Mouse (Mus musculus) T-helper 1 cell (primary cell): ENCODE measurements around the gene Irf2.
"Not testable (repeated sequence)": the region's sequence is repeated elsewhere in the genome, so short reads cannot be mapped to it uniquely, and the experiment has no call there.

ENCODE experiments used
- in situ Hi-C: fragments of 300-600 bp; cut with MboI, MseI; formaldehyde crosslinking; loops from one replicate; pipeline ENCODE4 v1.15.1; 2025; ENCODE audit warnings: high pct_unique_total_duplicates

Irf2 gene

DNA sequence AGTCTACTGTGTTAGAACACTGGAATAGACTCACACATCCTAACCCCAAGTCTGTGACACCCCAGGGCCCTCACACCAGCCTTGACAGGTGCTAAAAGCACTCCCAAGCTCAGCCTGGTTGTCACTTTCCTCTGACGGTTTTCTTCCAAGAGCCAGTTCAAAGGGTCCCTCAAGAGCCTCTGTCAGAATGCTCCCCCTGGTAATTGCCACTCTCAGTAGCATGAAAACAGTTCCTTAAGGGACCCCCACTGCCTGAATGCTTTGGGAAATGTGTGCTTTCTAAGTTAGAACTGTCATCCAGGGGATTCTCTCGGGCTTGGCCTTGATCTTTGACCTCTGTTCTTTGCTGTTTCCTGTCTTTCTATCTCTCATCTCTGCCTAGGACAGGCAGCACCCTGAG lies 17.0 kb upstream of the Irf2 start:
- in situ Hi-C loops = no loop called here

DNA sequence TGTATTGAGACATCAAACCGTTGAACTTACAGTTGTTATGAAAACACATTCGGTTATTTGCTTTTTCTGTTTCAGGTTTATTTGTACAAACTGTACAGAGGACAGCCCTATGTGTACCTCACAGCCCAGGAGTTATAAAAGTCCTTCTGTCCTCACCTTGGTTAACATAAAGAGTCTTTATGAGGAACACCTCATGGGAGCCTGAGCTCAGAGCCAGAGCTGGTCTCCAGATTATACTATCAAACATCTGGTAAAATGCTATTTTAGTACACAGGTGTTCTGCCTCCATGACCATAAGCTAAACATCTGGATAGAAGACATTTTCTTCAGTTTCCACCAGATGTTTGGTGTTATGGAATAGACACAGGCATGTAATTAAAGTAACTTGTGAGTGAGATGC lies 13.1 kb upstream of the Irf2 start:
- in situ Hi-C loops = no loop called here

DNA sequence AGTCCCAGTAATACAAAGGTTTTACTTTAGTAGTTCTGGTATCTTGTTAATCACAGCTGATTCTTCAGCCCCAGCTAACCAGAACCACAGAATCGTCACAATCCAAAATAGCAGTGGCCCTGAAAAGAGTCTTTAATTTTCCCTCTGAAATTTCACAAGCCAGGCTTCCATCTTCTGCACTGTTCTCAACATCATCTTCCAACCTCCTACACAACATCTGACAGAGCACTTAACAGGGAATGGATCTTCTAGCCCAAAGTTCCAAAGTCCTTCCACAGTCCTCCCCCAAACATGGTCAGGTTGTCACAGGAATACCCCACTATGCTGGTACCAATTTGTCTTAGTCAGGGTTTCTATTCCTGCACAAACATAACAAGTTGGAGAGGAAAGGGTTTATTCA lies 9.9 kb upstream of the Irf2 start:
- in situ Hi-C loops = not testable (repeated sequence)

DNA sequence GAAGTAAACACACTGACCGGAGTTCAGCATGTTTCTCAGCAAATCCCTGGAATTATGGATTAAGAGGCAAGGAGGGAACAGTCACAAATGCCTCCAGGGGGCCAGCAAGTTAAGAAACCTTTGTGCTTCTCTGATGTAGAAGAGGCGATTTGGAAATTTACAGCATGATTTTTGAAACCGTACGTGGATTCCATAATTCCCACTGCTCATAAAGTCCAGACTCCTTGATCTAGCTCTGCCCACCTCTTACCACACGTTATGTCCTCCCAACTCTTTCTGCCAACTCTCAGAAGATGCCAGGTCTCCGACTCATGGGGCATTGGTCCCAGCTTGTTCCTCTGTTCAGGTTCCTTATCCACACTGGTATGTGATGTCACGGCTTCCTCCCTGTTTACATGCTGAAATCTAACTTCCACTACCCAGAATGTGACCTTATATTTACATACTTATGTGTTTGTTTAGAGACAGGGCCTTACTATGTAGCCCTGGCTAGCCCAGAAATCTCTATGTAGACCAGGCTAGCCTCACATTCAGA lies 7.1 kb upstream of the Irf2 start:
- in situ Hi-C loops = no loop called here

DNA sequence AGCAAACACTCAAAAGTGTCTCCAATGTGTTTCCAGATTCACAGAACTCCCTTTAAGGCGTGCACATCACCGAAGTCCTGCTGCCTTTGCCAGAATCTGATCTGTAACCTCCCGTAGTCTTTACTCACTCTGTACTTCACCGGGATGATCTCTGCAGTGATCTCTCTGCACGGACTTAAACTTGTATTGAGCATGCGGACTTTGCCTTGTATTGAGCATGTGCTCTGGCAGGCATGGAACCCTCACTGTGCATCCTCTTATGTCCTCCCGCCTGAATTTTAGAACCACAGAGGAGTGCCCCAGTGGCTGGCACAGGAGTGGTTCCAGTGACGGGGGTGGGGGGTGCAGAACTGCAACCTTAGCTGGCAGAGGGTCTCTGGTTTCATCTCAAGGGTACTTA lies 5.9 kb upstream of the Irf2 start:
- in situ Hi-C loops = no loop called here

DNA sequence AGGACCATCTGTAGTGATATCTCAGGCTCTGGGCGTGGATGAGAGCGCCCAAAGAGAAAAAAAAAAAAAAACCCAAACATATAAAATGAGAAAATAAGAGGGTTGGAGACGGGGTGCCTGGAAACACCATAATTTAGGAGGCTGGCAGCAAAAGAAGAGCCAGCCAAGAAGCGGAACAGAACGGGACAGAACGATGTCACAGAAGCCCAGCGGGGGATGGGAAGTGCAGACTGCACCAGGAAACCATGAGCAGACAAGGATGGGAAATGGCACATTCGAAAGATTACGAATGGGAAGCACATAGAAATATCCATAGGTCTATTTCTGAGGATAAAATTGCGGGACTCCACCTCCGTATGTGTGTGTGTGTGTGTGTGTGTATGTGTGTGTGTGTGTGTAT lies 4.0 kb upstream of the Irf2 start:
- in situ Hi-C loops = loop anchor here (5.0 kb wide), 1 partner anchor 207 kb away; no protein-coding TSS in a partner anchor

DNA sequence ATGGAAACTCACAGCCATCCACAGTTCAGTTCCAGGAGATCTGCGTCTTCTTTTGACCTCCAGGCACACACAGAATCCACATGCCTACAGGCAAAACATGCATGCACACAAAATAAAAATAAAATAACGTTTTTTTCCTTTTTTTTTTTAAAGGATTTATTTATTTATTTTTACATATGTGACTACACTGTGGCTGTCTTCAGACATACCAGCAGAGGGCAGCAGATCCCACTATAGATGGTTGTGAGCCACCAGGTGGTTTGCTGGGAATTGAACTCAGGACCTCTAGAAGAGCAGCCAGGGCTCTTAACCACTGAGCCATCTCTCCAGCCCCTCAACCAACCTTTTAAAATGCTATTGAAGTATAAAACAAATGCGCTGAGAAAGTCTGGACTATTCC lies 3.3 kb upstream of the Irf2 start:
- in situ Hi-C loops = loop anchor here (5.0 kb wide), 1 partner anchor 206 kb away; no protein-coding TSS in a partner anchor

DNA sequence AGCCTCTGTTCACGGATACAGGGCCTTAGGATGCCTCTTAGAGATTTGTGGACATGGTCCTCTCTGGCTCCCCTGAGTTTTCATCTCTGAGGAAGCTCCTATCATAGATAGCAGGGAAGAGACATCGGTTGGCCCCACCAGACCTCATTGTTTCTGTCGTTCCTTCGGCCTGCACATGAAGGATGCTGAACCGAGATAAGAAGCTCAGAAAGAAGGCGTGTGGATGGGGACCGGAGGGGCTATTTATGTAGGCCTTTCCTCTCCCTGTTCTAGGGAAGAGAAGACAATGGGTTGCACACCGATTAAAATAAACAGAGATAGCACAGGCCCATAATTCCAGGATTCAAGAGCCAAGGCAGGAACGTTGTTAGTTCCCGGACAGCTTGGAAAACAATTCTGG lies 2.1 kb upstream of the Irf2 start:
- in situ Hi-C loops = loop anchor here (5.0 kb wide), 1 partner anchor 205 kb away; no protein-coding TSS in a partner anchor

DNA sequence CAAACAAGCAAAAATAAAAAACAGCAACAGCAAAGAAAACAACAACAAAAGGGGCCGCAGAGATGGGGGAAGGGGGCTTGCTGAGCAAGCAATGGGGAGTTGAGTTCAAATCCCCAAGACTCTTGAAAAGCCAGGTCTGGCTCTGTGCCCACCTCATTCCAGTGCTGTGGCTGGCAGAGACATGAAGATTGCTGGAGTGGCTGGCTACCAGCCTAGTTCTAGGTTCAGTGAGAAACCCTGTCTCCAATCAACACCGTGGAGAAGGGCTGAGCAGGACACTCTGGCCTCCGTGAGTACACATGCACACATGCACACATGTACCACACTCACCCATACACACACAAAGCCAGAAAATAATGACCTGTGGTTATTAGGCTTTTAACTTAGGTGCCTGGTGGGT lies 1.6 kb upstream of the Irf2 start:
- in situ Hi-C loops = loop anchor here (5.0 kb wide), 1 partner anchor 204 kb away; no protein-coding TSS in a partner anchor

DNA sequence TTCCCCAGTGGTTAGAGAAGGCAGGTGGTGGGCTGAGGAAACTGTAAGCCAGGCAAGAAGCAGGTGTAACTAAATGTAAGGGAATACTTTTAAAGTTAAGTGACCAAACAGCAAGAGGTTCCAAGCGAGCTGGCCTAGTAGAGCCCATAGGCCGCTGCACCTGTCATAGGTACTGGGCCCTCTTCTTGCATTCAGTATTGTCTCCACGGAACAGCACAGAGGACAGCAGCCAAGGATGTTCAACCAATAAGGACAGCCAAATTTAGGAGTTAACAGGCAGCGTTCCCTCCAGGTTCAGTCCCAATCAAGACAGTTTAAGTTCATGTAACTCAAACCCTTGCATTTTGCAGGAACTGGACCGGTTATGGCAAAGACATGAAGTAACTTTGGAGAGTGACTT lies 931 bp upstream of the Irf2 start:
- in situ Hi-C loops = loop anchor here (5.0 kb wide), 1 partner anchor 204 kb away; no protein-coding TSS in a partner anchor

DNA sequence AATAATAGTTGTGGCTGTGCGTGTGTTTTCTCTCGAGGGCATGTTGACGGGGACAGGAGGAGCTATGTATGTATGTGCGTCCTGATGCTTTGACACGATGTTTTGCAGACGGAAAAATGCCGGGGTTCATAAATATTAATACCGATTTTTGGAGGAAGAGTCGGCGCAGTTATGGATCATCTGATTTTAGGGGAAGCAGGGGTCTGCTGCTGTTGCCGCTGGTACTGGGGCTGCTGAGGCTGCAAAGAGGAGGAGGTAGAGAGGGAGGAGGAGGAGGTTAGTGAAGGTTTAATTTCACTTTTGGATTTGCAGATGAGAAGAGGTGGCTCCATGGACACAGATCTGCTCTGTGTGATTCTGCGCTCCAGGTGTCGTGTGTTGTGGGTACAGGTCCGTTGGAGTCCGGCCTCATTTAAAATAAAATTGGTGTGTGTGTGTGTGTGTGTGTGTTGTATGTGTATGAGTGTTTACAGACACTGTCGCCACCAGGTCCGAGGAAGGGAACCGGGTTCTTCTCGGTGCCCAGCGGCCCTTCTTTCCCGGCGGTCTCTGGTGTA lies 502 bp downstream of the Irf2 start:
- in situ Hi-C loops = loop anchor here (5.0 kb wide), 1 partner anchor 202 kb away; no protein-coding TSS in a partner anchor

DNA sequence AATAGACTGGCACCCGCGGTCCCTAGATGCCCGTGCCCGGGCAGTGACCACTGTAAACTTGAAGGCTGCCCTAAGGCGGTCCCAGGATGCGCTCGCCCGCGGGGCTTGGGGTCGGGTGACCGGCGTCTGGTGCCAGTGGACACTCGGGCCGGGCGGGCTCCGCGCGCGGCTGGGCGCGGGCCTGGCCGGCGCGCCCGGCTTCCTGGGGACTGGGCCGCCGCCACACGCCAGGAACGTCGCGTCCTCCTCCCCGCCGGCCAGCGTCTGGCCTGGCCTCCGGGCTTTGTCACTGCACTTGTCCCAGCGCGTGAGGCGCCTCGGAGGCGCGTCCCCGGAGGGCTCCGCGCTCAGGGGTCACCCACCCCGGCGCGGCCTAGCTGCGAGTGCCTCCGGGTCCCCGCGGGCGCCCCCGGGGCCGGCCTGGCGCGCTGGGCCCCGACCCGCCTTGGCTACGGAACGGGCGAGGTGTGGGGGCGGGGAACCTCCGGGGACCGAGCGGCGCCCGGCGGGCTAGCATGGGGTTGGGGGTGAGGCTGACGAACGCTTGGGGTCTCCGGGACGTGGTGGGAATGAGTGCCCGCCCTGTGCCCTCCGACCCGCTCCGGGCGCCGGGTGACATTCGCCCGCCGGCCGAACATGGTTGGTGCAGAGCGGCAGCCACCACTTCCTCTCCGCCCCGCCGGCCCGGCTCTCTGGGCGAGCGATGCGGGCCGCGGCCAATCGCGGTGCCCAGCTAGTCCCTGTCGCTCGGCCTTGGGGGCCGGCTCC lies 1.2 kb downstream of the Irf2 start:
- in situ Hi-C loops = no loop called here

DNA sequence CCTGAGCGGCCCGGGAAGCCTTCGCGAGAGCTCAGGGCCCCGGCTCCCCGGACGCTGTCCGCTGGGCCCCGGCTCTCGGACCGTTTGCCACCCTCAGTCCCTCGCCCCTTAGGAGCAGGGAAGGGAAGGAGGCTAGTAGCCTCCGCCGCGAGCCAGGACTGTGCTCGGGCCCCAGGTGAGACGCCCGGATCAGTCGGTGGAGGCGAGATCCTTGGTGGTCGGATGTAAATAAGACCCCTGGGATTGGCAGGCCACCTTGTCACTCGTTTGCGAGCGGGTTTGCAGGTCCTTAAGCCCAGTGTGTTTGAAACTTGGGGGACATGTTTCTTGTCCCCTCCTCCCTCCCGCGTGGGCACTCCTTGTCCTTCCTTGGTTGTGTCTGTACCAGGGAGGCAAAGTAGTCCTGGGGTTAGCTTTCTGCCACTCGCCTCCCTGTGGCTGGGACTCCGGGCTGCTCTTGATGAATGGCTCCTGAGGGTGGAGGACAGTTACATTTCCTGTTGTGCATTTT lies 1.8 kb downstream of the Irf2 start:
- in situ Hi-C loops = no loop called here

DNA sequence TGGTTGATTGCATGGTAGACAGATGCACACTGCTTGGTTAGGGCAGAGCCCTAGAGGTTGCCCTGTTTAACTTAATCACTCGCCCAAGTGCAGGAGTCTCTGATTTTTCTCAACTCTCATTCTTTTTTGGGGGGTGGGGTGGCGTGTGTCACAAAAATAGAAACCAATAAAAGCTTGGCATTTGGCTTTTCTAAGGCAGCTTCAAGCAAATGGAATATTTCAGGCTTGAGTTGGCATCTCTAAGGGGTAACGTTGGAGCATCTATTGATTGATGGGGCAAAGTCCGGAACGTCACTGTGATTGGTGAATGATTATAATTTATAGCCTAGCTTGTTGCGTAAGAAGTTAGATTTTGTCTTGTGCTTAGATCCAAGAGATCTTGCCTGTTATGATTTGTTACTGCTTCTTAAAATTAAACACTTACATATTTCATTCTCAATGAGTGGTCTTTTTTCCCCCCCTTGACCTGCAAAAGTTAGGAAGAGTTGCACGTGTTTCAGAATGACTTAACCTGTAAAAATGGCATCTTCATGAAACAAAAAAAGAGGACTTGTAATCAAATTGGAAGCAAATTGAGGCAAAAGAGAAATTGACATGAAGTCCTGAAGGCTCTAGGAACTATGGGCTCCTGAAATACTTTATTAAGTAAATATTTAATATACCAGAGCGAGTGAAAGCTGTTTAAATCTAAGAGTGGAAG lies 2.6 kb downstream of the Irf2 start:
- in situ Hi-C loops = no loop called here

DNA sequence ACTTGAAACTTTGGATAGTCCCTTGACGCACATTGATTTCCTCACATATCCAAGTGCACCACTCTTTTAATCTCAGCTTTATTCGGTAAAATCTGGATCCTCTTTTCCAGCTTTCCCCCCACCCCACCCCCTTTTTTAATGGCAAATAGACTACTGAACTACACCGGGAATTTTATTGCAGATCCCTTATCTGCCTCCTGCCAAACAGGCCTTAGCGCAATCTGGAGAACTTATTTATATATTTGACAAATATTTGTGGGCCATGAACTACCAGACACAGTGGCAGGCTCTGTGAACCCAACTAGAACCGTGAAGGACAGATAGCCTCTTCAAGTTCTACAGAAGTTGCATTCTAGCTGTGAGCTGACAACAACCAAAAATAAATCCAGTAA lies 3.2 kb downstream of the Irf2 start:
- in situ Hi-C loops = no loop called here

DNA sequence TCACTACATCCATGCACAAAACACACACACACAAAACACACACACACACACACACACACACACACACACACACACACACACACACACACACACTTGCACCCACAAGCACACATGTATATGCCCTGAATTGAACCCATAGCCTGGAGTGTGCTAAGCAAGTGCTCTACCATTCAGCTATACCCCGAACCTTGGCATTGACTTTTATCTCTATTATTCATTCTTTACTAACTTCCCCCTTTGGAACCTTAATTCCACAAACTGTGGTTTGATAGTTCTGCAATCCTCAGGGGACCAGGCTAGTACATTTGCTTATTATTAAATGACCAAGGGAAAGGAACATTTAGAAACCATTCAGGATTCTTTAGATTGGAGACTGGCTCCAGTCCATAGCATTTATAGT lies 5.9 kb downstream of the Irf2 start:
- in situ Hi-C loops = no loop called here

DNA sequence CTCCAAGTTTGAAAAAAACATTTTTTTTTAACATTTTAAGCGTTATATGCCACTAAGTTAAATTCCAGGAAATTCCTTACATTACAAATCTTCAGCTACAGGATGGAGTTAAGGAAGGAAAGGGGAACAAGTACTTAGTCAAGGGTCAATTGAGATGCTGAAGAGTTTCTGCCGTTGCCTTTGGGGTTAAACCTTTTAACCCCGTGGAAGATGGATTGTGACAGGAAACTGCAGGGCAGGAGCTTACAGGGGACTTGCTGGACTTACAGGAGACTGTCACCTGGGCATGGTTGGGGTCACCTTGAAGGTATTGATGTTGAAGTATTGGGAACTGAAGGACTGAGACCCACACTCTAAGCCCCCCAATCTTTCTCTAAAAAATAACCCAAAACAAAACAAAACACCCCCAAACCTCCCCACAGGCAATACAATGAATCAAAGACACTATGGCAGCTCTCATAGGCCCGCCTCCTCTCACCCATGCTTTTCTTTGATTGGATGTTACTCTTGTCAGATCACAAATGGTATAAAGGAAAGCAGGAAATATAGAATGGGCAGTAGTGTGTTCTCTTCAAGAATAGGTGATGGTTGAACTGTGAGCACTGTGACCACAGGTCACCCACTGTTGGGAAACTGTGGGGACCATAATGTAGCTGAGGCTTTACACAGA lies 7.9 kb downstream of the Irf2 start:
- in situ Hi-C loops = no loop called here

DNA sequence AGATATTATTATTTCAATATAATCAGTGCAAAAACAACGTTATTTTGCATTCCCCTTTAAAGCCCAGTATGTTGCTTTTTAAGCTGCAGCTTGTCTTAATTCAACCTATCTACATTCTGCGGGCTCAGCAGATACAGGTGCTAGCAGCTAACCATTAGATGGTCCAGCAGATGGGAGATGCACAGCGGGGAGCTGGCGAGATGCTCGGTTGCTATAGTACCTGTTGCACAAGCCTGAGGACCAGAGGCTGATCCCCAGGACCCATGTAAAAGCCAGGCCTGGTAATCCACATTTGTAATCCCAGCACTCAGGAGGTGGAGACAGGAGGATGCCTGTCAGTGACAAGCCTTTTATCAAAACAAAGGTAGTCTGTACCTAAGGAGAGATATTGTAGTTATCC lies 10.5 kb downstream of the Irf2 start:
- in situ Hi-C loops = no loop called here

DNA sequence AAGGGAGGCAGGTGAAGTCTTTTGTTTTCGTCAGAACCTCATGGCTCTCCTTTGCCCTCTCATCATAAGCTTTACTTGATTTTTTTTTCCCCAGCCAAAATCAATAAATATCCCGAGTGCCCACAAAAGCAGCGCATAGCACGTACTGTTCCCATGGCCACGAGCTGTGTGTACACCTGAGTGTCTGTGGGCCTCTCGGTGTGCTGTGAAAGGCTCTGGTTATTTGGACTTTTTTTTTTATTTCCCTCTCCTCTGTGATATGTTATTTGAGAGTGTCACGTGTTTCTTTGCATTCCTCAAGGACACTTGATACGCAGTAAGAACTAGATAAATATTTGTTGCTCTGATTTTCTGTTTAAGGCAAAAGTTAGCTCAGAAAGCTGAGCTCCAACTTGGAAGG lies 11.0 kb downstream of the Irf2 start:
- in situ Hi-C loops = no loop called here

DNA sequence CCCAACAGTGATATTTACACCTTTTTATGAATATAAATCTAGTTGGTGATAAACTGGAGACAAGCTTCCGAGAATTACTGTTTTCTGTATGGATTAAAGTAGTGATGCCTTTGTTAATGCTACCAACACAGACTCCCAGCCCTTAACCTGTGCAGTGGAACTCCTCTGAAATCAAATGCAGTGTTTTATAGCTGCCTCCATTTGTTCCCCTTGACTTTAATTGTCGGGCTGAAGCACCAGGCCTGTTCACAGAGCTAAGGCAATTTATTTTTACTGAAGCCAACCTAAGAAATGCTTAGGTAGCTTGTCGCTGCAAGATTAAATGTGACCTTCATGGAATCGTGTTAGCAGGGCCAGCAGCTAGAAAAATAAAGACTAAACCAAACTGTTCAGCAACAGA lies 11.6 kb downstream of the Irf2 start:
- in situ Hi-C loops = no loop called here

DNA sequence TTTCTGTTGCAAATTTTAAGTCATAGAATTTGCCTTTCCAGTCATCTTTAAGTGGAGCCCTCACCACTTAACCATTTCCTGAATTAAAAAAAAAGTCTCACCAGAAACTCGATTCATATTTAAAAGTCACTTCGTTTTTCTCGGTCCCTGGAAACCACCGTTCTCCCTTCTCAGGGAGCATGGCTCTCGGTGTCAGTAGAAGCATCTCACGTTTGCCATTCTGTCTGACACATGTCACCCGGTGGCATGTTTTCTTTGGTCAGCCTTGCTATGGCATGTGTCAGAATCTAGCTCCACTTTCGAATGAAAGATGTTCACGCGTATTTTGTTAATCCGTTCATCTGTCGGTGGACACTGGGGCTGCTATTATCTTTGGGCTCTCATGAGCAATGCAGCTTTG lies 13.5 kb downstream of the Irf2 start:
- in situ Hi-C loops = no loop called here

DNA sequence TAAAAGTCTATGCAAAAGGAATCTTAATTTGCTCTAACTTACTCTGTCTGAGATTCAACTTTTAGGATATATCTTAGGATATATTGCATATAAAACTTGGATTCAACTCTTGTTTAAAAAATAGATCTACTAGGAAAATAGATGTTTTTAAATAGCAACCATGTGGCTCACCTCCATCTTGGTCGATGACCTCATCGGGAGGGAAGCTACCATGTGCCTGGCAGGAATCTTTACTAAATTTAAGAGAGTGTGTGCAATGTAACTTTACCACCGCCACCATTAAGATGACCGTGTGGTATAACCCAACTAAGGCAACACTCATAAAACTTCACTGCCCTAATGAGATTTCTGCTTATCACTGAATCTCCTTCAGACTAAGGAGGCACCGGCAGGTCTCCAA lies 14.8 kb downstream of the Irf2 start:
- in situ Hi-C loops = no loop called here
